Mouse (Mus musculus): ENCODE measurements around the gene Hcn1. TPM values are rescaled to one million over a fixed set of nuclear protein-coding genes. Genes with fewer than 3 reads are reported as not detected.

The Hcn1 gene
- polyA plus RNA-seq, 2 experiments from 2014 or later, result 0.03 TPM; not detected in 1

GRCm38 (mm10) chr13:117705997-117706396 is 103.9 kb downstream of the Hcn1 start:
- no peak for ATAC-seq

GRCm38 (mm10) chr13:117706496-117706895 is 104.4 kb downstream of the Hcn1 start:
- no peak for ATAC-seq

- no peak for ATAC-seq
Measured at GRCm38 (mm10) chr13:117706986-117707738, 105.0 kb downstream of the Hcn1 start.

GRCm38 (mm10) chr13:117710811-117711210 is 108.7 kb downstream of the Hcn1 start:
- ATAC-seq, result no peak

GRCm38 (mm10) chr13:117722090-117722489 is 120.0 kb downstream of the Hcn1 start:
- no peak for ATAC-seq

- no peak for ATAC-seq
Measured at GRCm38 (mm10) chr13:117724083-117724482, 122.0 kb downstream of the Hcn1 start.

- no peak for ATAC-seq
Measured at GRCm38 (mm10) chr13:117728393-117728792, 126.3 kb downstream of the Hcn1 start.

- ATAC-seq, result no peak
Measured at GRCm38 (mm10) chr13:117732738-117733137, 130.6 kb downstream of the Hcn1 start.

- ATAC-seq, result no peak
Measured at GRCm38 (mm10) chr13:117744451-117744850, 142.3 kb downstream of the Hcn1 start.

GRCm38 (mm10) chr13:117745173-117745572 is 143.1 kb downstream of the Hcn1 start:
- no peak for ATAC-seq

GRCm38 (mm10) chr13:117765487-117765886 is 163.4 kb downstream of the Hcn1 start:
- no peak for ATAC-seq

GRCm38 (mm10) chr13:117785376-117785775 is 183.3 kb downstream of the Hcn1 start:
- no peak for ATAC-seq

- ATAC-seq, result no peak
Measured at GRCm38 (mm10) chr13:117792861-117793260, 190.7 kb downstream of the Hcn1 start.

- ATAC-seq, result no peak
Measured at GRCm38 (mm10) chr13:117801061-117801460, 198.9 kb downstream of the Hcn1 start.

- no peak for ATAC-seq
Measured at GRCm38 (mm10) chr13:117827628-117828027, 225.5 kb downstream of the Hcn1 start.

GRCm38 (mm10) chr13:117836658-117837057 is 234.5 kb downstream of the Hcn1 start:
- ATAC-seq, result no peak

- no peak for ATAC-seq
Measured at GRCm38 (mm10) chr13:117838264-117838663, 236.1 kb downstream of the Hcn1 start.

- no peak for ATAC-seq
Measured at GRCm38 (mm10) chr13:117842366-117842765, 240.2 kb downstream of the Hcn1 start.

GRCm38 (mm10) chr13:117847290-117847689 is 245.2 kb downstream of the Hcn1 start:
- ATAC-seq, result no peak

- no peak for ATAC-seq
Measured at GRCm38 (mm10) chr13:117848757-117849156, 246.6 kb downstream of the Hcn1 start.

- no peak for ATAC-seq
Measured at GRCm38 (mm10) chr13:117851954-117852710, 250.0 kb downstream of the Hcn1 start.

- ATAC-seq, result no peak
Measured at GRCm38 (mm10) chr13:117852711-117853051, 250.6 kb downstream of the Hcn1 start.

- no peak for ATAC-seq
Measured at GRCm38 (mm10) chr13:117858416-117858815, 256.3 kb downstream of the Hcn1 start.

- no peak for ATAC-seq
Measured at GRCm38 (mm10) chr13:117877787-117878186, 275.7 kb downstream of the Hcn1 start.
